Mouse (Mus musculus) hindbrain, embryonic 16.5 days (tissue): ENCODE data around the gene Ago3. TPM values are rescaled to one million over a fixed set of nuclear protein-coding genes. Genes with fewer than 3 reads are reported as not detected.

Experiments
- ATAC-seq: fragments of 200-750 bp; cut with Nextera tagmentation; 2 replicates; pipeline ENCODE4 v1.8.0; 2017; ENCODE audit warnings: moderate TSS enrichment, moderate library complexity
- H3K27ac ChIP-seq: fragments of 300-500 bp; sonication (generic); 2 replicates; pipeline ENCODE4 v1.5.1; 2014; ENCODE audit warnings: low read depth, mild to moderate bottlenecking, control low read depth, low read length, moderate library complexity
- H3K27me3 ChIP-seq: fragments of 300-500 bp; sonication (generic); replicated peaks from 2 replicates; pipeline ENCODE4 v1.6.1; 2014; ENCODE audit warnings: low read length; ENCODE audit not compliant: control insufficient read depth, insufficient read depth
- H3K36me3 ChIP-seq: fragments of 300-500 bp; sonication (generic); 2 replicates; pipeline ENCODE4 v1.6.1; 2014; ENCODE audit warnings: mild to moderate bottlenecking, low read length, moderate library complexity, mixed read lengths; ENCODE audit not compliant: control insufficient read depth, insufficient read depth
- H3K4me1 ChIP-seq: fragments of 300-500 bp; sonication (generic); 2 replicates; pipeline ENCODE4 v1.6.1; 2014; ENCODE audit warnings: low read depth, low read length; ENCODE audit not compliant: control insufficient read depth, insufficient read depth
- H3K4me2 ChIP-seq: fragments of 300-500 bp; sonication (generic); 2 replicates; pipeline ENCODE4 v1.6.1; 2014; ENCODE audit warnings: mild to moderate bottlenecking, low read length, control low read depth, moderate library complexity
- H3K4me3 ChIP-seq: fragments of 300-500 bp; sonication (generic); 2 replicates; pipeline ENCODE4 v1.5.1; 2014; ENCODE audit warnings: mild to moderate bottlenecking, low read length, control low read depth, moderate library complexity
- H3K9ac ChIP-seq: fragments of 300-500 bp; sonication (generic); 2 replicates; pipeline ENCODE4 v1.6.1; 2014; ENCODE audit warnings: low read depth, mild to moderate bottlenecking, control low read depth, low read length, moderate library complexity
- H3K9me3 ChIP-seq: fragments of 300-500 bp; sonication (generic); 2 replicates; pipeline ENCODE4 v1.6.1; 2014; ENCODE audit warnings: mild to moderate bottlenecking, low read length, moderate library complexity; ENCODE audit not compliant: control insufficient read depth
- WGBS: fragments of 180-500 bp; shearing (Covaris S2); extraction: QIAGEN DNeasy Blood & Tissue Kit; methylation state at CpG from one replicate; pipeline ENCODE4 v1.1.7; 2014; 5-methylcytosine and 5-hydroxymethylcytosine counted together
- polyA plus RNA-seq: library from polyadenylated mRNA; unstranded; fragments of >200 nt; fragmentation: Nextera tagmentation; extraction: Ambion mirVana; gene quantifications from 2 replicates; pipeline ENCODE4 v1.2.1, GENCODE M21; 2015

The Ago3 gene
- 12.4 and 17.5 TPM in 2 replicates for polyA plus RNA-seq

DNA sequence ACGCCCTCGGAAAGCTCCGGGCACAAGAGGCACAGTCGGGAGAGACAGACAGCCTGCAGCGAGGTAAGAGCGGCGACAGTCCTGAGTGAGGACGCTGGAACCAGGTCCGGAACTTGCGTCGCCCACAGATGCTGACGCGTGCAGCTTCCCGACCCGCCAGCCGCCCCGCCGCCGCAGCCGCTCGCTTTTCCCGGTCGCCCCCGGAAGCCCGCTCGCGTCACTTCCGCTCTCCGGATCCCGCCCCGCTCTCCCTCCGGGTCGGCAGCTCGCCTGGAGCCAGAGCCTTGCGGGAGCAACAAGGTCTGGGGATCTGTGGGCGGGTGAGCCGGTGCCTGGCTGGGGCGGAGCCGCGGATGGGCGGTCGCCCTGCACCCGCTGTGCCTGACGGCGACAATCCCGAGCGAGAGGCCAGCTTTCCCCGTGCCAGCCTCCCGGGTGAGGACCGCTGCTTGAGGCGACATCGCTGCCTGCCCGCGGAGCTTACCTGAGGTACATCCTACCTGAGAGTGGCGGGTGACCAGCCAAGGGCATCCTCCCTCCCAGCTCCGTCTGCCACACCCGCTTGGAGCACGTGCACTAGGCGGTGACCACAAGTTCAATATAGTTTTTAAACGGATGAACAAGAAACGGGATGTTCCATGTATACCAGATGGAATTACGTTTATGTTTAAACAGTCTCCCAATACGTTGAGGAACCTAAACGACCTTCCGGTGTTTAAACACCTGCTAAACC lies at the start of gene Ago3:
Gene Ago3, minus strand, starts transcription at position 210 of the 733 bp plus-strand sequence.
- Histone ChIP-seq H3K27ac (peak within 1 kb of the TSS; percentile 95), H3K36me3 (no peaks in the 10 kb centered on the region), H3K4me2 (peak within 1 kb of the TSS; percentile 74), H3K9ac (peak within 1 kb of the TSS; percentile 96), H3K27me3 (no peaks in the 10 kb centered on the region), H3K9me3 (no peaks in the 10 kb centered on the region), H3K4me1 (peaks cover 6% of the 10 kb centered on the region; the same call in 1 of the 2 replicates), H3K4me3 (peak within 1 kb of the TSS; percentile 97)
- under 1% methylated on average over 54 of the region's 65 CpGs for WGBS
- ATAC-seq: peak; percentile 95

DNA sequence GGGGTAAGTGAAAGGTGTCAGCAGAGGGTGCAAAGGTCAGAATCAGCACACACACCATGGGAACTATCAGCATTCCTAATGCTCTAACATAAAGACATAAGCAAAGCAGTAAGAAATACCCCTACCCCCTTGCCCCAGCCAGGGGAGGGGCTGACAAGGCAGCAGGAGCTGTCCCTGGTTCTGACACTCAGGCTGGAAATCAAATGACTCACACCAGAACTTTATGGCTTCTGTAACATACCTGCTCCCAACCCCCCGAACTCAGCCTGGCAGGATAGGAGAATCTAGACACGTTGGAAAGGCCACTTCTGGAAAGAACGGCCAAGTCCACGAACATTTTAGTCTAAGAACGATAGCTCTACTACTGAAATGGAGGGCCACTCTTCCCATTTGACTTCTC lies 43.7 kb upstream of the Ago3 start:
- Histone ChIP-seq H3K9me3 (no peaks in the 10 kb centered on the region), H3K9ac (no peak overlapping the region), H3K27ac (no peak overlapping the region), H3K4me3 (no peak overlapping the region), H3K36me3 (no peaks in the 10 kb centered on the region), H3K4me1 (peaks cover 2% of the 10 kb centered on the region; the same call in 1 of the 2 replicates), H3K4me2 (no peak overlapping the region), H3K27me3 (no peaks in the 10 kb centered on the region)
- no peak for ATAC-seq
- 54% methylated on average over 5 of the region's 5 CpGs for WGBS

DNA sequence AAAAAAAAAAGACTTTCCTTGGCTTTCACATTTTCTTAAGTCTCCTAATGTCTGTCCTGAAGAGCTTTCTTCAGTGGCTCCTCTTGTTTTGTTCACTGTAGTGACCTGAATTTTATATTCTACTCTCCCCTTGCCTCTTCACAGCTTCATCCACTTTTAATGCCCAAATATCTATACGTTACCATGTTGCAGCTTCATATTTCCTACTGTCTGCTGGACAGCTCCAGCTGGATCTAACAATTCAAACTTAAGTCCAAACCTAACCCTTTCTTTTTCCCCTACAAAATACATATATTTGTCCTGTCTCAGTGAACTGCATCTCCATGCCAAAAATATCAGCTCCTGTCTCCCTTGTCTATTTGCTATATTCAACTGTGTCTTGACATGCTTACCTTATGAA lies 40.0 kb upstream of the Ago3 start:
- Histone ChIP-seq H3K27ac (no peak overlapping the region; the same call in 1 of the 2 replicates), H3K4me3 (no peak overlapping the region), H3K4me2 (peak overlapping the region; percentile 70; the same call in 1 of the 2 replicates), H3K4me1 (peaks cover 30% of the 10 kb centered on the region), H3K9me3 (no peaks in the 10 kb centered on the region), H3K27me3 (no peaks in the 10 kb centered on the region), H3K9ac (no peak overlapping the region), H3K36me3 (no peaks in the 10 kb centered on the region)
- 61% methylated on average over 1 of the region's 1 CpGs for WGBS
- ATAC-seq: no peak

DNA sequence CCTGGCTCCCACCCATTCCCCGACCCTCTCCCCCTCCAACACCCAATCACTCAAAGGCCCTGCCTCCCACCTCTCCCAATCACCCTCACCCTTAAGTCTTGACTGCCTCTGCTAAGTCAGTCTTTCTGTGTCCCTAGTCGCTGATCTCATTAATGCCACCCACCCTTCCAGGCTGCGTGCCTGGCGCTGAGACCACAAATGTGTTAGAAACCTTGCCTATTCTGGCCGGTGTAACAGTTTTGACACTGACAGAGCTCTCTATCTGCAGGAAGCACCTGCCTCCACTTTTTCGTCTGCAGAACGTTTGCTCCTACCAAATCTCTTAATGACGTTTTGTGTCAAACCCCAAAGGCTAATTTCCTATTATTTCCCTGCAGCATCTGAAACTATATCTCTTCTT lies 39.6 kb upstream of the Ago3 start:
- peaks cover 34% of the 10 kb centered on the region for H3K4me1 ChIP-seq
- no peaks in the 10 kb centered on the region for H3K9me3 ChIP-seq
- no peaks in the 10 kb centered on the region for H3K36me3 ChIP-seq
- 5% methylated on average over 8 of the region's 8 CpGs for WGBS
- no peak for ATAC-seq
- peak overlapping the region; percentile 99 for H3K9ac ChIP-seq
- H3K4me3 ChIP-seq: peak overlapping the region; percentile 96
- no peaks in the 10 kb centered on the region for H3K27me3 ChIP-seq
- peak overlapping the region; percentile 70 for H3K4me2 ChIP-seq
- H3K27ac ChIP-seq: peak overlapping the region; percentile 98

DNA sequence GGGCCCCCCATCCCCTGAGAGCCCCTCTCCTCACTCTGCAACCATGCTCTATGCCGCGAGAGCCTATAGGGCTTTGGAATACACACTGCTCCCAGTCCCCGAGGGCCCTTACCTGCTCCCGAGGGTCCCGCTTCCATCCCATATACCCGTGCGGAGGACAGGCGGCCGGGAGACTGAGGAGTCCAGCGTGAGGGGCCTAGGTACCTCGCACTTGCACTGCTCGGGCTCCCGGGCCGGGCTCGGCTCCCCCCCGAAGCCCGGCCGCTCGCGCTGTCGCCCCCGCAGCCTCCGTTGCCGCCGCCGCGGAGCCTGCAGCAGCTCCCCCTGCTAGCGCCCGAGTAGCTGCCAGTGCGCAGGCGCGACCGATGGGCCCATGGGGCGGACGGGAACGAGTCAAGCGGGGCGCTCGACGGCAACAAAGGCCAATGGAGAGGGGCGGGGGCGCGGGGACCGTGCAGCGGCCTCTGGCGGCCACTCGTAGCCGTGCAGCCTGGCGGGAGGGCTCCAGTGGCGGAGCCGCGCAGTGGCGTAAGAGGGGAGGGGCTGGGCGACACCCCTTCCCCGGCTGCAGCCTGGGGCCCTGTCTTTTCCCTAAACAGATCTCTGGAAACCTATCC lies 39.0 kb upstream of the Ago3 start, which contains the start of gene Ago1:
Gene Ago1, minus strand, starts transcription at position 299 of the 617 bp plus-strand sequence.
- H3K36me3 ChIP-seq: no peaks in the 10 kb centered on the region
- peak within 1 kb of the TSS; percentile 98 for H3K27ac ChIP-seq
- 0% methylated on average over 44 of the region's 55 CpGs for WGBS
- H3K4me1 ChIP-seq: peaks cover 39% of the 10 kb centered on the region
- no peaks in the 10 kb centered on the region for H3K9me3 ChIP-seq
- peak; percentile 90 for ATAC-seq
- peak within 1 kb of the TSS; percentile 70 for H3K4me2 ChIP-seq
- H3K27me3 ChIP-seq: no peaks in the 10 kb centered on the region
- H3K4me3 ChIP-seq: peak within 1 kb of the TSS; percentile 96
- H3K9ac ChIP-seq: peak within 1 kb of the TSS; percentile 99

DNA sequence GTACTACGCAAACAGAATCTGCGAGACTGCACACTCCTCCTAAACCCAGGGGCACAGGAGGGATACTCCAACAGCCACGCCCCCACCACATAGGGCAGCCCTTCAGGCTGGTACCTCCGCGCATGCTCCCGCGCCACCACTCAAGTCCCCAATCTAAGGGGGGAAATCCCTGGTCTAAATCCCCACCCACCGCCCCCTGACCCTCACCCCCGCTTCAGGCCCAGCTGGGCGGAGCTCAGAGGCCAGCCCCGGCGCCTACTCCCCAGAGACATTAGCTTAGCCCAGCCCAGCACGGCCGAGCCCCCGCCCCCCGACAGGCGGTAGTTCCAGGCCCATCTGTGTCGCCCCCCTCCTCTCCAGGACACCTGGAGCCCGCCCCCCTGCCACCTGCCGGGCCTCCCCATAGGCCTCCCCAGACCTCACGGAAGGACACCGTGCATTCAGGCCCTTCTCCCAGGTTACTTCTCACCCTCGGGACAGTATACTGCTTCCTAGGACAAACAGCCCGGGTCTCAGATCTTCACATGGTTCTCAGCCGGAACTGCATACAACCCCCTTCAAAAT lies 38.4 kb upstream of the Ago3 start:
- peak; percentile 47; the same call in 1 of the 2 replicates for ATAC-seq
- Histone ChIP-seq H3K4me1 (peaks cover 40% of the 10 kb centered on the region), H3K4me2 (peak overlapping the region; percentile 70)

DNA sequence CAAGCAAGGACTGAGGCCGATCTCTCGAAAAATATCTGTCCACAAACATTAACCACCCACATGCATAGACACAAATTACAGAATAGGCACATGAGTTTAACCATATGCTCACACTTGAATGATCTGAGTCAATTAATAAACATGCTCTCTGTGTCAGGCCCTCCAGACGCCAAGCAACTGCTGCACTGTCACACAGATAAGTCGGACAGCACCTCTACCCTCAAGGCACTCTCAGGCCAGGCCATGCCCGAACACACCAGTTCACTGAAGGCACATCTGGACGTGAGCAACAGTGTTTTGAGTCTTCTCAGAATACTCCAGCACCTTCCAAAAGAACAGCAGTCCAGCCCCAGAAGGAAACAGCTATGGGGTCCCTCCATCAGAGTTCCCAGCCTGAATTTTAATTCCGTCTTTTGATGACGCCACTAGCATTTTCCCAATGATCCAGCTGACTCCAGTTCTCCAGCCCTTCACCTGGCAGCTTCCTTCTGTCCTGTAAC lies 36.9 kb upstream of the Ago3 start:
- peaks cover 40% of the 10 kb centered on the region for H3K4me1 ChIP-seq
- 8% methylated on average over 8 of the region's 8 CpGs for WGBS

More for the DNA sequence above, 38.4 kb upstream of the Ago3 start:
- Histone ChIP-seq H3K9ac (peak overlapping the region; percentile 99), H3K36me3 (no peaks in the 10 kb centered on the region), H3K27ac (peak overlapping the region; percentile 98), H3K9me3 (no peaks in the 10 kb centered on the region), H3K4me3 (peak overlapping the region; percentile 96), H3K27me3 (no peaks in the 10 kb centered on the region)
- WGBS: 1% methylated on average over 24 of the region's 25 CpGs

DNA sequence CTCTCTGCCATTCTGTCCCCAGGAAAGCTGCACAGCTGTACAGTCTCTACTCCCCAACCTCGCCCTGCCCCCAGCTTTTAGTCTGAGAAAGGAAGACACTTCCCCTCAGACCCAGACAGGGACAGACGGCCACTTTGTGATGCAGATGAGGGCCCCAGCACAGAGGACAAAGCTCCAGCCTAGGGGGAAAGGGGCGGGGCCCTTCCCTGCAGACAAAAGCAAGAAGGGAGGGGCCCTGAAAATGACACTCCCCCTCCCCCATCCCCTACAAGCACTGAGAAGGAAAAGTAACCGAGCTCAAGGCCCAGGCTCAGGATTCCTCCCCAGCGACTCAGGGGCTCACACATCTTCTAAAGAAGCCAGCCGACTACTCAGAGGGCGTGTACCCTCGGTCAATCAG lies 36.5 kb upstream of the Ago3 start:
- H3K4me3 ChIP-seq: peak overlapping the region; percentile 23
- WGBS: 3% methylated on average over 8 of the region's 8 CpGs
- peak overlapping the region; percentile 58 for H3K27ac ChIP-seq
- peak overlapping the region; percentile 70 for H3K4me2 ChIP-seq
- ATAC-seq: peak; percentile 19; the same call in 1 of the 2 replicates
- H3K4me1 ChIP-seq: peaks cover 40% of the 10 kb centered on the region
- H3K36me3 ChIP-seq: no peaks in the 10 kb centered on the region
- no peaks in the 10 kb centered on the region for H3K9me3 ChIP-seq
- H3K9ac ChIP-seq: peak overlapping the region; percentile 28
- no peaks in the 10 kb centered on the region for H3K27me3 ChIP-seq

More for the DNA sequence above, 36.9 kb upstream of the Ago3 start:
- H3K9me3 ChIP-seq: no peaks in the 10 kb centered on the region
- H3K36me3 ChIP-seq: no peaks in the 10 kb centered on the region
- H3K4me3 ChIP-seq: peak overlapping the region; percentile 23
- ATAC-seq: no peak
- H3K27ac ChIP-seq: peak overlapping the region; percentile 58
- H3K27me3 ChIP-seq: no peaks in the 10 kb centered on the region
- peak overlapping the region; percentile 70 for H3K4me2 ChIP-seq
- peak overlapping the region; percentile 30; the same call in 1 of the 2 replicates for H3K9ac ChIP-seq

DNA sequence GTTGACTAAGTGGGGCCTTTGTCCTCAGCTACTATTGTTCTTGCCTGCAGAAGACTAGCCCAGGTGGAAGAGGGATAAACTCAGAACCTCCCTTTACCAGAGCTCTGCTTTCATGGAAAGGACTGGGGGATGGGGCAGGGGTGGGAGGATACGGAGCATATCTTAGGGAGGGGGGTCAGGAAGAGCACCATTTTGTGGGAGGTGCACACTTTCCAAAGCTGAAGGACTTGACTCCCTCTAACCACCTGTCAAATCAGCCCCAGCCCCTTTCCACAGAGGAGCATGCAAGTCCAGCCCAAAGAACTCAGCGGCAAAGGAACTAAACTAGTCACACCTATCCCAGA lies 35.5 kb upstream of the Ago3 start:
- Histone ChIP-seq H3K4me3 (peak overlapping the region; percentile 23), H3K9me3 (no peaks in the 10 kb centered on the region), H3K9ac (peak overlapping the region; percentile 28; the same call in 1 of the 2 replicates), H3K4me1 (peaks cover 40% of the 10 kb centered on the region), H3K36me3 (peaks cover 5% of the 10 kb centered on the region), H3K27me3 (no peaks in the 10 kb centered on the region), H3K4me2 (peak overlapping the region; percentile 70), H3K27ac (peak overlapping the region; percentile 58; the same call in 1 of the 2 replicates)
- 11% methylated on average over 2 of the region's 2 CpGs for WGBS
- no peak for ATAC-seq
